Mouse (Mus musculus) heart, adult 2 months (tissue): ENCODE measurements at regions not wholly inside any gene's neighbourhood (a gene's known extent, or its start where the extent isn't known, plus 50 kb on each side); places are given as distances from the start of the nearest gene placed in this dataset.

Experiments
- CTCF ChIP-seq: fragments of 200-600 bp; IDR thresholded peaks from 2 replicates; pipeline ENCODE4 v1.8.1; 2022; ENCODE audit warnings: antibody characterized with exemption, mild to moderate bottlenecking, moderate library complexity
- POLR2A ChIP-seq: fragments of 200-500 bp; IDR thresholded peaks from 2 replicates; pipeline ENCODE4 v1.6.1; 2011; ENCODE audit warnings: mild to moderate bottlenecking, low read depth, low read length, control low read depth; ENCODE audit not compliant: insufficient read depth

GRCm38 (mm10) chr11:43370025-43370424 is 56.0 kb downstream of the Pttg1 start:
- TF ChIP-seq POLR2A (no peak), CTCF (no peak)
